Mouse (Mus musculus) kidney, embryonic 15.5 days (tissue): ENCODE measurements around the gene Fpr2. TPM values are rescaled to one million over a fixed set of nuclear protein-coding genes. Genes with fewer than 3 reads are reported as not detected.

ENCODE experiments used
- ATAC-seq: fragments of 200-750 bp; cut with Nextera tagmentation; replicated peaks from 2 replicates; pipeline ENCODE4 v1.8.0; 2017; ENCODE audit warnings: moderate TSS enrichment; ENCODE audit not compliant: low FRiP score
- H3K27ac ChIP-seq: fragments of 300-500 bp; sonication (generic); 2 replicates; pipeline ENCODE4 v1.5.1; 2015; ENCODE audit warnings: mild to moderate bottlenecking, inconsistent platforms
- H3K27me3 ChIP-seq: fragments of 300-500 bp; sonication (generic); 2 replicates; pipeline ENCODE4 v1.6.1; 2015; ENCODE audit warnings: inconsistent platforms
- H3K36me3 ChIP-seq: fragments of 300-500 bp; sonication (generic); 2 replicates; pipeline ENCODE4 v1.6.1; 2015; ENCODE audit warnings: inconsistent platforms
- H3K4me1 ChIP-seq: fragments of 300-500 bp; sonication (generic); 2 replicates; pipeline ENCODE4 v1.6.1; 2015; ENCODE audit warnings: inconsistent platforms
- H3K4me2 ChIP-seq: fragments of 300-500 bp; sonication (generic); 2 replicates; pipeline ENCODE4 v1.6.1; 2015; ENCODE audit warnings: moderate library complexity, mild to moderate bottlenecking, inconsistent platforms
- H3K4me3 ChIP-seq: fragments of 300-500 bp; sonication (generic); replicated peaks from 2 replicates; pipeline ENCODE4 v1.5.1; 2015; ENCODE audit warnings: mild to moderate bottlenecking, inconsistent platforms
- H3K9ac ChIP-seq: fragments of 300-500 bp; sonication (generic); 2 replicates; pipeline ENCODE4 v1.6.1; 2015; ENCODE audit warnings: mild to moderate bottlenecking, inconsistent platforms
- H3K9me3 ChIP-seq: fragments of 300-500 bp; sonication (generic); replicated peaks from 2 replicates; pipeline ENCODE4 v1.6.1; 2016; ENCODE audit warnings: inconsistent platforms
- WGBS: fragments of 180-500 bp; shearing (Covaris S2); methylation state at CpG from one replicate; pipeline ENCODE4 v1.1.7; 2015; ENCODE audit warnings: mixed read lengths; 5-methylcytosine and 5-hydroxymethylcytosine counted together
- polyA plus RNA-seq: library from polyadenylated mRNA; unstranded; fragments of >200 nt; fragmentation: Nextera tagmentation; extraction: Ambion mirVana; gene quantifications from 2 replicates; pipeline ENCODE4 v1.2.1, GENCODE M21; 2015

Fpr2 gene
- polyA plus RNA-seq, 1 experiment from 2014 or later: 0.73 TPM

- Histone ChIP-seq H3K36me3 (no peaks in the 10 kb centered on the region), H3K4me1 (no peaks in the 10 kb centered on the region), H3K4me3 (no peak overlapping the region), H3K9me3 (no peaks in the 10 kb centered on the region), H3K4me2 (no peak overlapping the region), H3K27me3 (no peaks in the 10 kb centered on the region), H3K27ac (no peak overlapping the region), H3K9ac (no peak overlapping the region)
- 57% methylated on average over 1 of the region's 1 CpGs for WGBS
- no peak for ATAC-seq
These were observed 31.0 kb upstream of the Fpr2 start for GRCm38 (mm10) chr17:17856612-17857011.

- 100% methylated on average over 1 of the region's 1 CpGs for WGBS
- no peak for ATAC-seq
- no peaks in the 10 kb centered on the region for H3K27me3 ChIP-seq
- no peak overlapping the region for H3K4me2 ChIP-seq
- no peaks in the 10 kb centered on the region for H3K9me3 ChIP-seq
- no peaks in the 10 kb centered on the region for H3K4me1 ChIP-seq
- no peak overlapping the region for H3K4me3 ChIP-seq
- no peak overlapping the region for H3K9ac ChIP-seq
- 0 out of 2 replicates have a peak, but pooled peaks cover 4% of the 10 kb centered on the region for H3K36me3 ChIP-seq
- no peak overlapping the region for H3K27ac ChIP-seq
These were observed 30.2 kb upstream of the Fpr2 start for GRCm38 (mm10) chr17:17857446-17857845.

- Histone ChIP-seq H3K9ac (no peak overlapping the region), H3K27me3 (no peaks in the 10 kb centered on the region)
These were observed 27.5 kb upstream of the Fpr2 start for GRCm38 (mm10) chr17:17860110-17860509.

GRCm38 (mm10) chr17:17862360-17862759, 25.3 kb upstream of the Fpr2 start:
- H3K4me1 ChIP-seq: no peaks in the 10 kb centered on the region
- H3K4me3 ChIP-seq: no peak overlapping the region
- 50% methylated on average over 1 of the region's 1 CpGs for WGBS
- no peak overlapping the region for H3K27ac ChIP-seq
- peaks cover 28% of the 10 kb centered on the region; the same call in 1 of the 2 replicates for H3K36me3 ChIP-seq
- H3K27me3 ChIP-seq: no peaks in the 10 kb centered on the region
- no peak overlapping the region for H3K4me2 ChIP-seq
- no peak for ATAC-seq
- H3K9ac ChIP-seq: no peak overlapping the region
- H3K9me3 ChIP-seq: no peaks in the 10 kb centered on the region

More at GRCm38 (mm10) chr17:17860110-17860509, 27.5 kb upstream of the Fpr2 start:
- no peak overlapping the region for H3K27ac ChIP-seq
- no peak for ATAC-seq
- H3K4me1 ChIP-seq: no peaks in the 10 kb centered on the region
- WGBS: 92% methylated on average over 3 of the region's 3 CpGs
- H3K4me3 ChIP-seq: no peak overlapping the region
- H3K36me3 ChIP-seq: peaks cover 18% of the 10 kb centered on the region; the same call in 1 of the 2 replicates
- H3K9me3 ChIP-seq: no peaks in the 10 kb centered on the region
- H3K4me2 ChIP-seq: no peak overlapping the region

GRCm38 (mm10) chr17:17865168-17865567, 22.5 kb upstream of the Fpr2 start:
- no peak overlapping the region for H3K9ac ChIP-seq
- peaks cover 28% of the 10 kb centered on the region; the same call in 1 of the 2 replicates for H3K36me3 ChIP-seq
- H3K27me3 ChIP-seq: no peaks in the 10 kb centered on the region
- WGBS: 74% methylated on average over 2 of the region's 2 CpGs
- H3K4me1 ChIP-seq: no peaks in the 10 kb centered on the region
- ATAC-seq: no peak
- no peak overlapping the region for H3K4me3 ChIP-seq
- no peak overlapping the region for H3K4me2 ChIP-seq
- H3K9me3 ChIP-seq: no peaks in the 10 kb centered on the region
- no peak overlapping the region for H3K27ac ChIP-seq

GRCm38 (mm10) chr17:17866801-17867469, 20.7 kb upstream of the Fpr2 start:
- H3K9ac ChIP-seq: no peak overlapping the region
- H3K27me3 ChIP-seq: no peaks in the 10 kb centered on the region
- peaks cover 28% of the 10 kb centered on the region; the same call in 1 of the 2 replicates for H3K36me3 ChIP-seq
- 89% methylated on average over 11 of the region's 11 CpGs for WGBS
- no peak overlapping the region for H3K4me2 ChIP-seq
- ATAC-seq: no peak
- no peaks in the 10 kb centered on the region for H3K4me1 ChIP-seq
- H3K9me3 ChIP-seq: no peaks in the 10 kb centered on the region
- H3K27ac ChIP-seq: no peak overlapping the region
- no peak overlapping the region for H3K4me3 ChIP-seq

GRCm38 (mm10) chr17:17870892-17871550, 16.6 kb upstream of the Fpr2 start:
- Histone ChIP-seq H3K9ac (no peak overlapping the region), H3K4me1 (no peaks in the 10 kb centered on the region), H3K4me2 (no peak overlapping the region), H3K27me3 (no peaks in the 10 kb centered on the region), H3K36me3 (0 out of 2 replicates have a peak, but pooled peaks cover 4% of the 10 kb centered on the region), H3K4me3 (no peak overlapping the region), H3K9me3 (no peaks in the 10 kb centered on the region), H3K27ac (no peak overlapping the region)
- 72% methylated on average over 2 of the region's 2 CpGs for WGBS
- ATAC-seq: no peak

- Histone ChIP-seq H3K27ac (no peak overlapping the region), H3K27me3 (no peaks in the 10 kb centered on the region), H3K36me3 (0 out of 2 replicates have a peak, but pooled peaks cover 3% of the 10 kb centered on the region), H3K4me3 (no peak overlapping the region), H3K9me3 (no peaks in the 10 kb centered on the region), H3K4me1 (no peaks in the 10 kb centered on the region), H3K9ac (no peak overlapping the region), H3K4me2 (no peak overlapping the region)
- 84% methylated on average over 2 of the region's 2 CpGs for WGBS
- ATAC-seq: no peak
These were observed 15.9 kb upstream of the Fpr2 start for GRCm38 (mm10) chr17:17871697-17872096.

GRCm38 (mm10) chr17:17879347-17879746, 8.3 kb upstream of the Fpr2 start:
- WGBS: 91% methylated on average over 1 of the region's 1 CpGs
- no peak for ATAC-seq

GRCm38 (mm10) chr17:17882672-17883071, 5.0 kb upstream of the Fpr2 start:
- H3K9me3 ChIP-seq: no peaks in the 10 kb centered on the region
- no peak overlapping the region for H3K4me2 ChIP-seq
- H3K4me1 ChIP-seq: no peaks in the 10 kb centered on the region
- 0 out of 2 replicates have a peak, but pooled peaks cover under 1% of the 10 kb centered on the region for H3K27me3 ChIP-seq
- WGBS: 81% methylated on average over 3 of the region's 3 CpGs
- H3K9ac ChIP-seq: no peak overlapping the region
- no peak for ATAC-seq
- no peaks in the 10 kb centered on the region for H3K36me3 ChIP-seq
- no peak overlapping the region for H3K27ac ChIP-seq
- no peak overlapping the region for H3K4me3 ChIP-seq

More at GRCm38 (mm10) chr17:17879347-17879746, 8.3 kb upstream of the Fpr2 start:
- Histone ChIP-seq H3K36me3 (no peaks in the 10 kb centered on the region), H3K4me1 (no peaks in the 10 kb centered on the region), H3K27ac (no peak overlapping the region), H3K27me3 (no peaks in the 10 kb centered on the region), H3K4me2 (no peak overlapping the region), H3K9me3 (no peaks in the 10 kb centered on the region), H3K4me3 (no peak overlapping the region), H3K9ac (no peak overlapping the region)

GRCm38 (mm10) chr17:17883840-17884239, 3.8 kb upstream of the Fpr2 start, which contains the start of gene Fpr1:
Gene Fpr1, minus strand, starts transcription at chr17:17883940.
- no peak for ATAC-seq
- Histone ChIP-seq H3K4me3 (no peak within 1 kb of the TSS), H3K9me3 (no peaks in the 10 kb centered on the region), H3K27me3 (0 out of 2 replicates have a peak, but pooled peaks cover 2% of the 10 kb centered on the region), H3K4me1 (no peaks in the 10 kb centered on the region), H3K4me2 (no peak within 1 kb of the TSS), H3K27ac (no peak within 1 kb of the TSS), H3K36me3 (no peaks in the 10 kb centered on the region), H3K9ac (no peak within 1 kb of the TSS)
- 62% methylated on average over 1 of the region's 1 CpGs for WGBS

GRCm38 (mm10) chr17:17889732-17890425, 2.3 kb downstream of the Fpr2 start:
- H3K9ac ChIP-seq: no peak overlapping the region
- no peak for ATAC-seq
- H3K9me3 ChIP-seq: no peaks in the 10 kb centered on the region
- H3K4me1 ChIP-seq: no peaks in the 10 kb centered on the region
- no peak overlapping the region for H3K4me2 ChIP-seq
- no peak overlapping the region for H3K27ac ChIP-seq
- H3K27me3 ChIP-seq: 0 out of 2 replicates have a peak, but pooled peaks cover 2% of the 10 kb centered on the region
- 79% methylated on average over 2 of the region's 2 CpGs for WGBS
- H3K36me3 ChIP-seq: no peaks in the 10 kb centered on the region
- no peak overlapping the region for H3K4me3 ChIP-seq
